In genomic region chr13:64052281-64052680, GRCm38 (mm10) we compare ENCODE assay signal across 38 mouse cellular contexts. TPM values are rescaled to one million over a fixed set of nuclear protein-coding genes. Genes with fewer than 3 reads are reported as not detected.
"Had no signal": no experiment of that assay in that cellular context is flagged by ENCODE, and none has a peak within 500 bp of the region (broad histone marks: within the 10 kb centered on the region; RNA-seq: fewer than 3 reads in every experiment).

No protein-coding gene starts in this region.

RNA-seq across cellular contexts. Expression of gene Hsd17b3, which starts 36.7 kb away (rescaled TPM):
- total RNA-seq: left cerebral cortex, adult 2 months; left cerebral cortex, adult 8-10 months; left cerebral cortex, postnatal 10 days; left cerebral cortex, postnatal 14 days; left cerebral cortex, postnatal 25 days; left cerebral cortex, postnatal 36 days; megakaryocyte progenitor cell, adult 5-6 weeks; megakaryocyte, adult 5-6 weeks; megakaryocyte-erythroid progenitor cell, adult 5-6 weeks; midbrain, postnatal 0 days; monocyte, adult 5-6 weeks had no signal
- polyA plus RNA-seq: limb, embryonic 10.5 days; limb, embryonic 11.5 days; limb, embryonic 12.5 days; limb, embryonic 13.5 days; limb, embryonic 14.5 days; limb, embryonic 15.5 days; liver, embryonic 11.5 days; liver, embryonic 12.5 days; liver, embryonic 13.5 days; liver, embryonic 14.5 days; liver, embryonic 15.5 days; liver, embryonic 16.5 days; lung, adult 2 months; lung, embryonic 14.5 days; lung, embryonic 15.5 days; lung, embryonic 16.5 days; lung, postnatal 0 days; macrophage; midbrain, embryonic 10.5 days; midbrain, embryonic 11.5 days; midbrain, embryonic 12.5 days; midbrain, embryonic 13.5 days; midbrain, embryonic 14.5 days; midbrain, embryonic 15.5 days; midbrain, embryonic 16.5 days; midbrain, postnatal 0 days; myocyte; neural tube, embryonic 11.5 days had no signal
